Mouse (Mus musculus) liver, adult 2 months (tissue): ENCODE measurements around the gene Hist1h2bb. TPM values are rescaled to one million over a fixed set of nuclear protein-coding genes. Genes with fewer than 3 reads are reported as not detected.
"Not testable (repeated sequence)": the region's sequence is repeated elsewhere in the genome, so short reads cannot be mapped to it uniquely, and the experiment has no call there.

Experiments
- DNase-seq: peaks from one replicate; pipeline ENCODE4 v3.0.0-alpha.2; 2011; ENCODE audit warnings: low read depth, low spot score; ENCODE audit errors: extremely low read depth
- H3K27ac ChIP-seq: fragments of 200-500 bp; replicated peaks from 2 replicates; pipeline ENCODE4 v1.5.1; 2012; ENCODE audit warnings: low read depth, mild to moderate bottlenecking, control low read depth, inconsistent platforms, low read length; ENCODE audit not compliant: insufficient read depth
- H3K27me3 ChIP-seq: fragments of 200-500 bp; 2 replicates; pipeline ENCODE4 v1.6.1; 2012; ENCODE audit warnings: mild to moderate bottlenecking, moderate library complexity, low read length, inconsistent platforms; ENCODE audit not compliant: control insufficient read depth, insufficient read depth
- H3K36me3 ChIP-seq: fragments of 200-500 bp; 2 replicates; pipeline ENCODE4 v1.6.1; 2012; ENCODE audit warnings: low read length, inconsistent platforms; ENCODE audit not compliant: control insufficient read depth, insufficient read depth
- H3K4me1 ChIP-seq: fragments of 200-500 bp; 2 replicates; pipeline ENCODE4 v1.6.1; 2011; ENCODE audit warnings: low read length; ENCODE audit not compliant: control insufficient read depth, insufficient read depth
- H3K4me3 ChIP-seq: fragments of 200-500 bp; 2 replicates; pipeline ENCODE4 v1.5.1; 2011; ENCODE audit warnings: low read depth, mild to moderate bottlenecking, control low read depth, low read length, moderate library complexity; ENCODE audit not compliant: insufficient read depth
- H3K79me2 ChIP-seq: fragments of 200-500 bp; 2 replicates; pipeline ENCODE4 v1.6.1; 2012; ENCODE audit warnings: inconsistent platforms, mild to moderate bottlenecking, low read length, moderate library complexity; ENCODE audit not compliant: control insufficient read depth, insufficient read depth
- H3K9ac ChIP-seq: fragments of 200-500 bp; 2 replicates; pipeline ENCODE4 v1.6.1; 2012; ENCODE audit warnings: low read depth, mild to moderate bottlenecking, control low read depth, inconsistent platforms, low read length
- CTCF ChIP-seq: fragments of 200-500 bp; IDR thresholded peaks from 2 replicates; pipeline ENCODE4 v1.5.1; 2011; ENCODE audit warnings: low read depth, low read length, control low read depth
- POLR2A ChIP-seq: fragments of 200-500 bp; IDR thresholded peaks from 2 replicates; pipeline ENCODE4 v1.6.1; 2011; ENCODE audit warnings: low read length, control low read depth; ENCODE audit not compliant: insufficient read depth; ENCODE audit errors: extremely low read depth
- WGBS: fragments of 180-500 bp; shearing (Covaris S2); methylation state at CpG from one replicate; pipeline ENCODE4 v1.1.7; 2018; 5-methylcytosine and 5-hydroxymethylcytosine counted together
- polyA plus RNA-seq: library from polyadenylated mRNA; depleted of rRNA; stranded (reverse); fragments of >200 nt; gene quantifications from 2 replicates; pipeline ENCODE4 v1.2.3, GENCODE M21; 2012; rRNA removed
- total RNA-seq: library from RNA; depleted of rRNA; stranded (reverse); fragments of >200 nt; gene quantifications from 2 replicates; pipeline ENCODE4 v1.2.3, GENCODE M21; 2014; rRNA removed

Hist1h2bb gene
- 41.9 and 75.6 TPM in 2 replicates for total RNA-seq
- 0.41 and 0.55 TPM in 2 replicates for polyA plus RNA-seq

DNA sequence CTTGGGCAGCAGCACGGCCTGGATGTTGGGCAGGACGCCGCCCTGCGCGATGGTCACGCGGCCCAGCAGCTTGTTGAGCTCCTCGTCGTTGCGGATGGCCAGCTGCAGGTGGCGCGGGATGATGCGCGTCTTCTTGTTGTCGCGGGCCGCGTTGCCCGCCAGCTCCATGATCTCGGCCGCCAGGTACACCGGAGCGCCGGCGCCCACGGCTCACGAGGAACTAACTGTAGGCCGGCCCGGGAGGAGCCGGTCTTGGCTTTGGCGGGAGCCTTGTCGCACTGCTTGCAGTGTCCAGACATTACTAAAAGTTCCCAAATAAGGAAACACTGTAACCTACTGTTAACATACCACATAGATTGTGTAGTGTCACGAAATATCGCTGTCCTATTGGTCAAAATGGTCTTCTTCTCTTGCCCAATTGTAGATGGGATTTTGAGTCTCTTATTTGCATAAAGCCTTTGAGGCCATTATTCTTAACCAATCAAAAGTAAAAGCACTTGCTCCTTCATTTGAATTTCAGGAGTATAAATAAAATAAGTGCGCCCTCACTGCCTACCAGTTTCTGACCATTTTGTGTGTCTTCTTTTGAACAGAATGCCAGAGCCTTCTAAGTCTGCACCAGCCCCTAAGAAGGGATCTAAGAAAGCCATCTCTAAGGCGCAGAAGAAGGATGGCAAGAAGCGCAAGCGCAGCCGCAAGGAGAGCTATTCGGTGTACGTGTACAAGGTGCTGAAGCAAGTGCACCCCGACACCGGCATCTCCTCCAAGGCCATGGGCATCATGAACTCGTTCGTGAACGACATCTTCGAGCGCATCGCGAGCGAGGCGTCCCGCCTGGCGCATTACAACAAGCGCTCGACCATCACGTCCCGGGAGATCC lies at the start of gene Hist1h2bb:
TSS of gene Hist1h2bb (plus strand) at position 534 of the 880 bp plus-strand sequence.
- Histone ChIP-seq H3K4me3 (peak within 1 kb of the TSS; percentile 66), H3K27ac (peak within 1 kb of the TSS; percentile 99), H3K9ac (peak within 1 kb of the TSS; percentile 73), H3K4me1 (peaks cover 12% of the 10 kb centered on the region)
- H3K79me2 ChIP-seq, H3K27me3 ChIP-seq, H3K36me3 ChIP-seq: not testable (repeated sequence)
- WGBS = 1% methylated on average over 45 of the region's 58 CpGs
- DNase-seq = peak; percentile 99

DNA sequence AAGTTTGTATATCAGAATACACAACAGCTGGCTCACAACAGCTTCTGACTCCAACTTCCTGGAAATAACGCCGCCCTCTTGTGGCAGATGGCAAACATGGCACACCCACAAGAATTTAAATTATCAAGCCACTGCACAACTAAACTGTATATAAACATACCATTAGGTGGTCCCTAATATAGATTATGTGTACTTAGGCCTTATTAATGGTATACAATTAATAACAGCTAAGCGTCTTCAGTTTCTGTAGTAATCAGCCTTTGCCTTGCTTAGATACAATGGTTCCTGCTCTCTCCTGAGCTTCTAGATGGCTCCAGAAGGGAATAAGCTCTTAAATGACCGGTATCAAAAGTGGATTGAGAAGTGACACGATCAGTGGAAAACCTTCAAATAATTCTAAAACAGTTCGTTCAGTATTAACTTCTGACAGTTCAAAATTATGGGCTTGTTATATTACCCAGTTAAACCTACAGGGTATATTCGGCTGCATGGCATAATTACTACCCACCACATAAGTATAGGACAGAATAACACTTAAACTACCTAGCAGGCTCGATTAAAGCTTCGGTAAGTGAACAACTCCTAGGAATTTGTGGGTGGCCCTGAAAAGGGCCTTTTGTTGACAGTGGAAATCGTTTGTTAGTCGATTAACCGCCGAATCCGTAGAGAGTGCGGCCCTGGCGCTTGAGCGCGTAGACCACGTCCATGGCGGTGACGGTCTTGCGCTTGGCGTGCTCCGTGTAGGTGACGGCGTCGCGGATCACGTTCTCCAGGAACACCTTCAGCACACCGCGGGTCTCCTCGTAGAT lies 48.8 kb upstream of the Hist1h2bb start:
- Histone ChIP-seq H3K27me3 (no peaks in the 10 kb centered on the region), H3K4me1 (peaks cover 10% of the 10 kb centered on the region), H3K9ac (peak overlapping the region; percentile 29), H3K4me3 (peak overlapping the region; percentile 53), H3K27ac (0 out of 2 replicates have a peak overlapping the region, but pooled peaks have one; percentile 2), H3K36me3 (peaks cover 9% of the 10 kb centered on the region), H3K79me2 (no peaks in the 10 kb centered on the region)
- under 1% methylated on average over 24 of the region's 32 CpGs for WGBS
- peak; percentile 59 for TF ChIP-seq CTCF
- no peak for TF ChIP-seq POLR2A
- DNase-seq = peak; percentile 71

DNA sequence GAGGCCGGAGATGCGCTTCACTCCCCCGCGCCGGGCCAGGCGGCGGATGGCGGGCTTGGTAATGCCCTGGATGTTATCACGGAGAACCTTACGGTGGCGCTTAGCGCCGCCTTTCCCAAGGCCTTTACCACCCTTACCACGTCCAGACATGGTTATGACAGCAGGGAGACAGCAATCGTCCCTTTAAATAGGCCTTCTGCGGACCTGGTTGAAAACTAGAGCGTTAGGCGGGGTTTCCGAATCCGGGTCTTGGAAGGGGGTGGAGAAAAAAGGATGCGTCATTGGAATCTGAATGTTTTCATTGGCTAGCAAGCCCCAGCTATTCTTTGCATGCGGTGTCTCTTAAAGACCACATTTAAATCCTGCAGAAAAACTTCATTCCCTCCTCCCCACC lies 48.2 kb upstream of the Hist1h2bb start, which contains the start of gene Hist1h4c:
TSS of gene Hist1h4c (minus strand) at position 155 of the 394 bp plus-strand sequence.
- Histone ChIP-seq H3K36me3 (peaks cover 5% of the 10 kb centered on the region; the same call in 1 of the 2 replicates), H3K4me3 (peak within 1 kb of the TSS; percentile 53), H3K9ac (peak within 1 kb of the TSS; percentile 29), H3K4me1 (peaks cover 10% of the 10 kb centered on the region), H3K27me3 (no peaks in the 10 kb centered on the region), H3K27ac (0 out of 2 replicates have a peak within 1 kb of the TSS, but pooled peaks have one; percentile 2), H3K79me2 (no peaks in the 10 kb centered on the region)
- peak; percentile 97 for DNase-seq
- peak; percentile 100 for TF ChIP-seq POLR2A
- no peak for TF ChIP-seq CTCF
- WGBS = under 1% methylated on average over 20 of the region's 22 CpGs

DNA sequence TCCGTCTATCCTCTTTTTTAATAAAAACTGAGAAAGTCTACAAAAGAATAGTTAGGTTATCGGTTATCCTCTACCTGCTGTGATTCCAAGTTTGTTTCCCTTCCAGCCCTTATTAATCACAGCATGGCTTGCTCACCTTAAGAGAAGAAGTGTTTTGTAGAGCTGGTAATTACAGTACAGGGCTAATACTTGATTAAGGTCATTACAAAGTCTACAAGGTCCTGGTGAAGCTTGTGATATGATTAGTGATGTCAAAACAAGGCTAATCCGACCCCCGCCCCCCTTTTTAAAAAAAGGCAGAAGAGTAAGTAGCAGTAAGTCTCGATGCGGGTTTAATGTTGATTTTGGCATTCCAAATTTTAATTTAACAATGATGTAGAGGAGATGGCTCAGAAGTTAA lies 47.5 kb upstream of the Hist1h2bb start:
- no peak for DNase-seq
- H3K9ac ChIP-seq = no peak overlapping the region
- H3K4me1 ChIP-seq = peaks cover 7% of the 10 kb centered on the region
- no peak overlapping the region for H3K4me3 ChIP-seq
- TF ChIP-seq CTCF (no peak), POLR2A (no peak)
- H3K36me3 ChIP-seq = peaks cover 5% of the 10 kb centered on the region; the same call in 1 of the 2 replicates
- WGBS = 65% methylated on average over 6 of the region's 6 CpGs
- H3K79me2 ChIP-seq = no peaks in the 10 kb centered on the region
- H3K27me3 ChIP-seq = no peaks in the 10 kb centered on the region
- no peak overlapping the region for H3K27ac ChIP-seq

DNA sequence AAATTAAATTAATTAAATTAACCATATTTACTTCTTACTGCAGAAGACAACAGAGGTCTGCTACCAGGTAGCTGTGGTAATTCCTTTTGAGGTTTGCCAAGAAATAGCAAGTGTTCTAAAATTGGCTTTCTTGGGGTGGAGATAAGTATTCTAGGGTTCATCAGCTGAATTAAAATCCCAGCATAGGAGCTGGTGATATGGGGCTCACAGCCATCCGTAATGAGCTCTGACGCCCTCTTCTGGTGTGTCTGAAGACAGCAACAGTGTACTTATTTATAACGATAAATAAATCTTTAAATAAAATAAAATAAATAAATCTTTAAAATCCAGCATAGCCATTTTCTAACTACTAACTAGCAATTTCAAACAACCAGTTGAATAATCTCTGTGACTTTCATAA lies 46.8 kb upstream of the Hist1h2bb start:
- WGBS = 72% methylated on average over 3 of the region's 3 CpGs
- Histone ChIP-seq H3K9ac (no peak overlapping the region), H3K4me3 (no peak overlapping the region), H3K27ac (no peak overlapping the region), H3K27me3 (no peaks in the 10 kb centered on the region), H3K4me1 (peaks cover 7% of the 10 kb centered on the region), H3K79me2 (no peaks in the 10 kb centered on the region), H3K36me3 (peaks cover 10% of the 10 kb centered on the region; the same call in 1 of the 2 replicates)
- no peak for TF ChIP-seq CTCF
- TF ChIP-seq POLR2A = no peak
- DNase-seq = no peak
